In genomic region chr5:105472983-105473705, GRCm38 (mm10) we compare ENCODE assay signal across 21 mouse cellular contexts. TPM values are rescaled to one million over a fixed set of nuclear protein-coding genes. Genes with fewer than 3 reads are reported as not detected.
DNase-seq lines count a peak whose midpoint lies in the region; ATAC-seq and TF ChIP-seq lines count a peak whose summit lies in the region.
"Had no signal": no experiment of that assay in that cellular context is flagged by ENCODE, and none has a peak within 500 bp of the region (broad histone marks: within the 10 kb centered on the region; RNA-seq: fewer than 3 reads in every experiment).

No protein-coding gene starts in this region.

- dilution Hi-C loops in CH12.LX (cut with MboI; ENCODE audit: extremely low pct_ligation_motif_present, extremely low pct_unique_long_range_greater_than_20kb, low sequenced_read_pairs), result no loop called here

- no peaks in the 10 kb centered on the region for H3K4me1 ChIP-seq in CH12.LX (ENCODE audit: control insufficient read depth in 1 of 2, insufficient read depth in 2 of 2)
- no peaks in the 10 kb centered on the region for H3K4me1 ChIP-seq in hindbrain, embryonic 11.5 days (replicated peaks; ENCODE audit: control insufficient read depth, insufficient read depth, low read length)
- H3K4me1 ChIP-seq: forebrain, embryonic 13.5 days; heart, embryonic 13.5 days; intestine, embryonic 15.5 days had no signal

- H3K27ac ChIP-seq in left cerebral cortex, adult 2 months, result peak overlapping the region; percentile 34; the same call in 1 of the 2 replicates
- H3K27ac ChIP-seq in CH12.LX (ENCODE audit: insufficient read depth, low read depth), result no peak overlapping the region
- no peak overlapping the region for H3K27ac ChIP-seq in hindbrain, embryonic 11.5 days (ENCODE audit: low read depth, low read length)
- H3K27ac ChIP-seq: forebrain, embryonic 10.5 days; forebrain, embryonic 13.5 days; heart, embryonic 13.5 days; hindbrain, embryonic 13.5 days; intestine, embryonic 15.5 days had no signal

- TF ChIP-seq RAD21 in CH12.LX (IDR thresholded peaks at IDR 0.05; ENCODE audit: low read depth, low read length), result no peak

- TF ChIP-seq POLR2A in CH12.LX (IDR thresholded peaks at IDR 0.05; ENCODE audit: low read depth, low read length), result no peak

- H3K27me3 ChIP-seq in CH12.LX (replicated peaks) (no peaks in the 10 kb centered on the region), Patski (no peaks in the 10 kb centered on the region)
- no peaks in the 10 kb centered on the region for H3K27me3 ChIP-seq in hindbrain, embryonic 11.5 days (ENCODE audit: control insufficient read depth, insufficient read depth, low read length)
- H3K27me3 ChIP-seq: forebrain, embryonic 13.5 days; heart, embryonic 13.5 days; hindbrain, embryonic 13.5 days; intestine, embryonic 15.5 days had no signal

- POLR2A ChIA-PET in Patski (lab: Charles Lee), result interaction anchor here (0.9 kb wide), 1 partner anchor 8 kb away, joined by 3 read pairs; no protein-coding TSS in a partner anchor

- no peak overlapping the region for H3K9ac ChIP-seq in CH12.LX (ENCODE audit: insufficient read depth, low read depth)
- no peak overlapping the region for H3K9ac ChIP-seq in hindbrain, embryonic 11.5 days (ENCODE audit: low read depth, low read length)
- H3K9ac ChIP-seq: forebrain, embryonic 13.5 days; heart, embryonic 13.5 days; hindbrain, embryonic 13.5 days; intestine, embryonic 15.5 days had no signal

- no peak for TF ChIP-seq CTCF in left cerebral cortex, adult 2 months (IDR thresholded peaks at IDR 0.05)
- TF ChIP-seq CTCF in CH12.LX (conservative IDR thresholded peaks at IDR 0.05 in 1 of 2, IDR thresholded peaks at IDR 0.05 in 1 of 2; ENCODE audit: low read depth in 2 of 2, low read length in 2 of 2) (no peak), Patski (IDR thresholded peaks at IDR 0.05) (no peak)

- no peak overlapping the region for H3K4me3 ChIP-seq in left cerebral cortex, adult 2 months
- no peak overlapping the region for H3K4me3 ChIP-seq in CH12.LX (replicated peaks in 1 of 3; ENCODE audit: low read depth in 2 of 3, low read length in 2 of 3, poor library complexity in 1 of 3)
- no peak overlapping the region for H3K4me3 ChIP-seq in hindbrain, embryonic 11.5 days (ENCODE audit: low read depth, low read length)
- H3K4me3 ChIP-seq: forebrain, embryonic 10.5 days; forebrain, embryonic 13.5 days; heart, embryonic 13.5 days; hindbrain, embryonic 13.5 days; intestine, embryonic 15.5 days had no signal

- WGBS in hindbrain, embryonic 11.5 days, result 69% methylated on average over 5 of the region's 5 CpGs

- no peak overlapping the region for H3K4me2 ChIP-seq in CH12.LX (ENCODE audit: insufficient read depth, low read depth, poor library complexity, severe bottlenecking)
- H3K4me2 ChIP-seq in hindbrain, embryonic 11.5 days (replicated peaks; ENCODE audit: low read depth, low read length), result no peak overlapping the region
- H3K4me2 ChIP-seq: forebrain, embryonic 13.5 days; heart, embryonic 13.5 days; hindbrain, embryonic 13.5 days; intestine, embryonic 15.5 days had no signal

- CTCF ChIA-PET in Patski (lab: Charles Lee), result interaction anchor here (0.8 to 2.5 kb wide), 2 partner anchors 12 to 69 kb away, joined by 3 to 8 read pairs; no protein-coding TSS in a partner anchor

- in situ Hi-C loops in CH12.LX (cut with MboI; ENCODE audit: low pct_ligation_motif_present, low pct_unique_long_range_greater_than_20kb, low sequenced_read_pairs), result no loop called here
- in situ Hi-C loops in Patski (cut with MboI; ENCODE audit: low pct_unique_long_range_greater_than_20kb), result no loop called here

- no peaks in the 10 kb centered on the region for H3K79me2 ChIP-seq in CH12.LX (replicated peaks; ENCODE audit: control insufficient read depth, extremely low read depth, insufficient read depth, poor library complexity, severe bottlenecking)

- no peaks in the 10 kb centered on the region for H3K36me3 ChIP-seq in CH12.LX (replicated peaks in 1 of 2; ENCODE audit: control insufficient read depth in 1 of 2, insufficient read depth in 1 of 2, low read length in 1 of 2)
- no peaks in the 10 kb centered on the region for H3K36me3 ChIP-seq in hindbrain, embryonic 11.5 days (ENCODE audit: control insufficient read depth, insufficient read depth, low read length)
- H3K36me3 ChIP-seq: intestine, embryonic 15.5 days had no signal

- peak; percentile 60 for DNase-seq in heart, adult 11 months
- DNase-seq in heart, postnatal 10 days, result no peak
- DNase-seq in left cerebral cortex, adult 2 months (ENCODE audit: extremely low spot score in 1 of 2, low spot score in 2 of 2), result no peak
- no peak for DNase-seq in left cerebral cortex, adult 11 months (ENCODE audit: low spot score)
- DNase-seq in CH12.LX (ENCODE audit: extremely low read depth), result no peak
- DNase-seq in Patski (ENCODE audit: low read depth, low spot score), result peak; percentile 20
- DNase-seq in hindbrain, embryonic 11.5 days (ENCODE audit: low spot score), result no peak
- DNase-seq: adrenal gland, postnatal 10 days; adrenal gland, postnatal 36 days; cerebellum, adult 9-11 months; gastrocnemius, postnatal 10 days; gastrocnemius, postnatal 36 days; kidney, adult 18-20 months had no signal

- intact Hi-C loops in heart, postnatal 10 days (cut with DNase I), result no loop called here
- intact Hi-C loops in left cerebral cortex, adult 2 months (cut with DNase I), result no loop called here

- no peaks in the 10 kb centered on the region for H3K9me3 ChIP-seq in CH12.LX (replicated peaks; ENCODE audit: low read length)
- no peaks in the 10 kb centered on the region for H3K9me3 ChIP-seq in hindbrain, embryonic 11.5 days (ENCODE audit: control insufficient read depth, low read length)
- H3K9me3 ChIP-seq: forebrain, embryonic 10.5 days; forebrain, embryonic 13.5 days; heart, embryonic 13.5 days; hindbrain, embryonic 13.5 days; intestine, embryonic 15.5 days had no signal

- ATAC-seq in Patski, result peak; percentile 71
- ATAC-seq in hindbrain, embryonic 11.5 days (ENCODE audit: low FRiP score), result no peak
- ATAC-seq: CD4-positive, CD25-positive, alpha-beta regulatory T cell, adult 4 months; forebrain, embryonic 13.5 days; forebrain, embryonic 16.5 days; hindbrain, embryonic 16.5 days; intestine, embryonic 15.5 days had no signal

- TF ChIP-seq EP300 in CH12.LX (IDR thresholded peaks at IDR 0.05; ENCODE audit: low read length), result no peak

TF ChIP-seq in CH12.LX, 34 proteins besides CTCF, POLR2A, EP300 and RAD21:
- TF ChIP-seq ZNF384 (IDR thresholded peaks at IDR 0.05; ENCODE audit: low read depth, low read length) (no peak), BHLHE40 (IDR thresholded peaks at IDR 0.05; ENCODE audit: low read depth, low read length) (0 out of 2 replicates have a peak, but pooled peaks have one; percentile 28)

RNA-seq across cellular contexts. Expression of gene Lrrc8c, which starts 46.0 kb away (rescaled TPM):
- total RNA-seq in heart, postnatal 10 days (2021), result 10 to 100 TPM; 55.5 to 58.8 TPM
- 10 to 100 TPM; 32.7 to 37.5 TPM for total RNA-seq in left cerebral cortex, adult 2 months (2021)
- total RNA-seq in CH12.LX (2012; rRNA removed) (2.4 and 5.9 TPM in 2 replicates), CH12.LX (2014; rRNA removed) (2.4 and 3.3 TPM in 2 replicates)
- polyA plus RNA-seq in CH12.LX (2012; ENCODE audit: insufficient read length, low read depth) (7.3 and 10.3 TPM in 2 replicates), Patski (2021) (7.5 TPM)
- polyA plus RNA-seq in hindbrain, embryonic 11.5 days (2014; fragmentation: Nextera tagmentation; extraction: Ambion mirVana), result 13.5 and 15.7 TPM in 2 replicates

RNA-seq across cellular contexts. Expression of gene Lrrc8b, which starts 57.6 kb away (rescaled TPM):
- 10 to 100 TPM; 15.8 to 19.8 TPM for total RNA-seq in heart, postnatal 10 days (2021)
- total RNA-seq in left cerebral cortex, adult 2 months (2021), result 10 to 100 TPM; 90.1 to 90.6 TPM
- total RNA-seq in CH12.LX (2012; rRNA removed), result 0.13 and 0.21 TPM in 2 replicates
- 0.38 and 0.40 TPM in 2 replicates for total RNA-seq in CH12.LX (2014; rRNA removed)
- 0.37 and 0.40 TPM in 2 replicates for polyA plus RNA-seq in CH12.LX (2012; ENCODE audit: insufficient read length, low read depth)
- polyA plus RNA-seq in Patski (2021), result 9.9 TPM
- 10.5 and 11.6 TPM in 2 replicates for polyA plus RNA-seq in hindbrain, embryonic 11.5 days (2014; fragmentation: Nextera tagmentation; extraction: Ambion mirVana)

Comparison
In these comparisons a context has a peak if more than half of its experiments do, and no peak if none do; other contexts are left out.
1. DNase-seq: peak in heart, adult 11 months (single experiment) and Patski (single experiment); none in heart, postnatal 10 days (0 of 2), left cerebral cortex, adult 2 months (0 of 2), left cerebral cortex, adult 11 months (single experiment), CH12.LX (single experiment) and hindbrain, embryonic 11.5 days (single experiment).
2. RNA of gene Lrrc8c, which starts 46.0 kb away (total RNA-seq): 55.5 to 58.8 TPM in heart, postnatal 10 days and 32.7 to 37.5 TPM in left cerebral cortex, adult 2 months; 2.4 to 5.9 TPM in CH12.LX; every median in the first group is over 4 times any median in the second.
3. RNA of gene Lrrc8b, which starts 57.6 kb away (total RNA-seq): 90.1 to 90.6 TPM in left cerebral cortex, adult 2 months and 15.8 to 19.8 TPM in heart, postnatal 10 days; 0.13 to 0.40 TPM in CH12.LX; every median in the first group is over 10 times any median in the second.